Mouse (Mus musculus) embryo, embryonic 10 days (tissue): ENCODE measurements around the gene Rbfox1.

Experiments
- DNase-seq: peaks from one replicate; pipeline ENCODE4 v3.0.0-alpha.2; 2015; ENCODE audit warnings: low spot score

Gene Rbfox1

GRCm38 (mm10) chr16:6095604-6096372, 210.6 kb downstream of the Rbfox1 start:
- DNase-seq, result no peak

- DNase-seq, result peak; percentile 56
Measured at GRCm38 (mm10) chr16:6097244-6098040, 212.3 kb downstream of the Rbfox1 start.

- no peak for DNase-seq
Measured at GRCm38 (mm10) chr16:6098116-6098515, 213.0 kb downstream of the Rbfox1 start.

GRCm38 (mm10) chr16:6099598-6099997, 214.4 kb downstream of the Rbfox1 start:
- no peak for DNase-seq

GRCm38 (mm10) chr16:6100421-6100877, 215.3 kb downstream of the Rbfox1 start:
- no peak for DNase-seq

GRCm38 (mm10) chr16:6103713-6104112, 218.6 kb downstream of the Rbfox1 start:
- no peak for DNase-seq

GRCm38 (mm10) chr16:6110121-6110520, 225.0 kb downstream of the Rbfox1 start:
- no peak for DNase-seq

- DNase-seq, result no peak
Measured at GRCm38 (mm10) chr16:6113836-6114475, 228.8 kb downstream of the Rbfox1 start.

- DNase-seq, result no peak
Measured at GRCm38 (mm10) chr16:6119472-6119871, 234.3 kb downstream of the Rbfox1 start.

GRCm38 (mm10) chr16:6121232-6121631, 236.1 kb downstream of the Rbfox1 start:
- no peak for DNase-seq

- DNase-seq, result no peak
Measured at GRCm38 (mm10) chr16:6122859-6123258, 237.7 kb downstream of the Rbfox1 start.

GRCm38 (mm10) chr16:6128314-6128713, 243.2 kb downstream of the Rbfox1 start:
- DNase-seq, result no peak

- DNase-seq, result no peak
Measured at GRCm38 (mm10) chr16:6135016-6135415, 249.9 kb downstream of the Rbfox1 start.

- no peak for DNase-seq
Measured at GRCm38 (mm10) chr16:6139432-6139831, 254.3 kb downstream of the Rbfox1 start.

- no peak for DNase-seq
Measured at GRCm38 (mm10) chr16:6147957-6148356, 262.8 kb downstream of the Rbfox1 start.

- no peak for DNase-seq
Measured at GRCm38 (mm10) chr16:6149345-6149744, 264.2 kb downstream of the Rbfox1 start.

- no peak for DNase-seq
Measured at GRCm38 (mm10) chr16:6155556-6155955, 270.4 kb downstream of the Rbfox1 start.

GRCm38 (mm10) chr16:6164476-6164875, 279.3 kb downstream of the Rbfox1 start:
- DNase-seq, result no peak

GRCm38 (mm10) chr16:6169346-6169745, 284.2 kb downstream of the Rbfox1 start:
- DNase-seq, result no peak

- no peak for DNase-seq
Measured at GRCm38 (mm10) chr16:6180819-6181218, 295.7 kb downstream of the Rbfox1 start.

- no peak for DNase-seq
Measured at GRCm38 (mm10) chr16:6182329-6182728, 297.2 kb downstream of the Rbfox1 start.

- no peak for DNase-seq
Measured at GRCm38 (mm10) chr16:6192358-6192757, 307.2 kb downstream of the Rbfox1 start.

- DNase-seq, result no peak
Measured at GRCm38 (mm10) chr16:6206431-6206830, 321.3 kb downstream of the Rbfox1 start.
